Mouse (Mus musculus) forebrain, postnatal 0 days (tissue): ENCODE measurements around the gene Git2. TPM values are rescaled to one million over a fixed set of nuclear protein-coding genes. Genes with fewer than 3 reads are reported as not detected.
A peak's percentile ranks its signal among the peaks of the same experiment; 100 is the strongest.

Source experiments
- ATAC-seq: fragments of 200-750 bp; cut with Nextera tagmentation; 2 replicates; pipeline ENCODE4 v1.8.0; 2017; ENCODE audit warnings: mild to moderate bottlenecking, moderate library complexity
- DNase-seq: peaks from one replicate; pipeline ENCODE4 v3.0.0-alpha.2; 2015
- H3K27ac ChIP-seq: fragments of 300-500 bp; sonication (generic); 2 replicates; pipeline ENCODE4 v1.5.1; 2014; ENCODE audit warnings: low read depth, mild to moderate bottlenecking, antibody characterized with exemption, low read length, moderate library complexity, mixed read lengths
- H3K27me3 ChIP-seq: fragments of 300-500 bp; sonication (generic); 2 replicates; pipeline ENCODE4 v1.6.1; 2014; ENCODE audit warnings: mild to moderate bottlenecking, low read length, mixed read lengths; ENCODE audit not compliant: insufficient read depth
- H3K36me3 ChIP-seq: fragments of 300-500 bp; sonication (generic); 2 replicates; pipeline ENCODE4 v1.6.1; 2014; ENCODE audit warnings: mild to moderate bottlenecking, moderate library complexity; ENCODE audit not compliant: insufficient read depth
- H3K4me1 ChIP-seq: fragments of 300-500 bp; sonication (generic); 2 replicates; pipeline ENCODE4 v1.6.1; 2014; ENCODE audit warnings: antibody characterized with exemption; ENCODE audit not compliant: insufficient read depth
- H3K4me2 ChIP-seq: fragments of 300-500 bp; sonication (generic); 2 replicates; pipeline ENCODE4 v1.6.1; 2014; ENCODE audit warnings: low read depth, mild to moderate bottlenecking, moderate library complexity
- H3K4me3 ChIP-seq: fragments of 300-500 bp; sonication (generic); 2 replicates; pipeline ENCODE4 v1.5.1; 2014; ENCODE audit warnings: low read depth, low read length, mixed read lengths
- H3K9ac ChIP-seq: fragments of 300-500 bp; sonication (generic); 2 replicates; pipeline ENCODE4 v1.6.1; 2014; ENCODE audit warnings: mild to moderate bottlenecking
- H3K9me3 ChIP-seq: fragments of 300-500 bp; sonication (generic); 2 replicates; pipeline ENCODE4 v1.6.1; 2016; ENCODE audit warnings: low read length
- CTCF ChIP-seq: sonication (generic); IDR thresholded peaks from 2 replicates; pipeline ENCODE4 v1.5.1; 2016; ENCODE audit warnings: antibody characterized with exemption, control low read depth, low read depth
- WGBS: fragments of 180-500 bp; shearing (Covaris S2); extraction: QIAGEN DNeasy Blood & Tissue Kit; methylation state at CpG from one replicate; pipeline ENCODE4 v1.1.7; 2014; 5-methylcytosine and 5-hydroxymethylcytosine counted together
- polyA plus RNA-seq: library from polyadenylated mRNA; unstranded; fragments of >200 nt; fragmentation: Nextera tagmentation; extraction: Ambion mirVana; gene quantifications from 2 replicates; pipeline ENCODE4 v1.2.1, GENCODE M21; 2015
- total RNA-seq: library from RNA; depleted of rRNA; stranded (reverse); fragments of >200 nt; gene quantifications from 2 replicates; pipeline ENCODE4 v1.2.3, GENCODE M21; 2014

Git2 gene
- total and polyA plus RNA-seq, 2 experiments from 2014 or later, result 31.1 to 57.6 TPM

DNA sequence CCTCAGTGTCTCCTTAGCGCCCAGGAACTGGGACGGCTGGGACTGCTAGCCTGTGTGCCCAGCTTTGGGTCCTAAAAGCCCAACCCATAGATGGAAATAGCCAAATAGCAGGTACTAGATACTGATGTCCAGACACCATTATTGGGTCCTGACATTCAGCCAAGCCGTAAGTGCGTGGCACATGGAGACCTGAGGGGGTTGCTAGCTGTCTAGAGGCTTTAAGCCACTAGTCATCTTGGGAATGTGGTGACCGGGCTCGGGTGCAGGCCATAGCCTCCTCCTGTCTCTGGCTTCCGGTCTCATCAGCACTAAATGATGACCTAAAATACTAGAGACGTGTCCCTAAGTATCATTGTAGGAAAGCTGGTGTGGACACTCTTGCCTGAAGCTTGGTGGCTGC, 57.4 kb downstream of the Git2 start:
- Histone ChIP-seq H3K27ac (no peak overlapping the region), H3K4me3 (no peak overlapping the region), H3K36me3 (peaks cover 85% of the 10 kb centered on the region), H3K4me1 (no peaks in the 10 kb centered on the region), H3K9me3 (no peaks in the 10 kb centered on the region), H3K9ac (no peak overlapping the region), H3K27me3 (no peaks in the 10 kb centered on the region), H3K4me2 (no peak overlapping the region)
- no peak for TF ChIP-seq CTCF
- ATAC-seq, result no peak
- no peak for DNase-seq
- 91% methylated on average over 8 of the region's 8 CpGs for WGBS

- no peak for ATAC-seq
- Histone ChIP-seq H3K9ac (no peak overlapping the region), H3K27ac (no peak overlapping the region), H3K4me3 (no peak overlapping the region), H3K4me1 (no peaks in the 10 kb centered on the region), H3K36me3 (peaks cover 85% of the 10 kb centered on the region), H3K27me3 (no peaks in the 10 kb centered on the region), H3K4me2 (no peak overlapping the region), H3K9me3 (no peaks in the 10 kb centered on the region)
- 92% methylated on average over 12 of the region's 12 CpGs for WGBS
- no peak for DNase-seq
- no peak for TF ChIP-seq CTCF
These were observed 58.0 kb downstream of the Git2 start for GRCm38 (mm10) chr5:114717292-114717691.

GRCm38 (mm10) chr5:114714551-114714950, 60.8 kb downstream of the Git2 start:
- H3K36me3 ChIP-seq, result peaks cover 84% of the 10 kb centered on the region
- WGBS, result 89% methylated on average over 18 of the region's 18 CpGs
- TF ChIP-seq CTCF, result no peak
- no peaks in the 10 kb centered on the region for H3K4me1 ChIP-seq
- no peak overlapping the region for H3K9ac ChIP-seq
- H3K9me3 ChIP-seq, result no peaks in the 10 kb centered on the region
- DNase-seq (no peak), ATAC-seq (no peak)
- no peaks in the 10 kb centered on the region for H3K27me3 ChIP-seq
- H3K4me2 ChIP-seq, result no peak overlapping the region
- no peak overlapping the region for H3K4me3 ChIP-seq
- no peak overlapping the region for H3K27ac ChIP-seq

- no peak for TF ChIP-seq CTCF
- 93% methylated on average over 21 of the region's 21 CpGs for WGBS
- 0 out of 2 replicates have a peak, but pooled peaks cover 6% of the 10 kb centered on the region for H3K4me1 ChIP-seq
- H3K27me3 ChIP-seq, result no peaks in the 10 kb centered on the region
- peaks cover 38% of the 10 kb centered on the region for H3K36me3 ChIP-seq
- H3K9ac ChIP-seq, result no peak overlapping the region
- H3K9me3 ChIP-seq, result no peaks in the 10 kb centered on the region
- no peak overlapping the region for H3K27ac ChIP-seq
- no peak overlapping the region for H3K4me3 ChIP-seq
- DNase-seq (no peak), ATAC-seq (no peak)
- H3K4me2 ChIP-seq, result no peak overlapping the region
These were observed 66.0 kb downstream of the Git2 start for GRCm38 (mm10) chr5:114709357-114709756.

DNA sequence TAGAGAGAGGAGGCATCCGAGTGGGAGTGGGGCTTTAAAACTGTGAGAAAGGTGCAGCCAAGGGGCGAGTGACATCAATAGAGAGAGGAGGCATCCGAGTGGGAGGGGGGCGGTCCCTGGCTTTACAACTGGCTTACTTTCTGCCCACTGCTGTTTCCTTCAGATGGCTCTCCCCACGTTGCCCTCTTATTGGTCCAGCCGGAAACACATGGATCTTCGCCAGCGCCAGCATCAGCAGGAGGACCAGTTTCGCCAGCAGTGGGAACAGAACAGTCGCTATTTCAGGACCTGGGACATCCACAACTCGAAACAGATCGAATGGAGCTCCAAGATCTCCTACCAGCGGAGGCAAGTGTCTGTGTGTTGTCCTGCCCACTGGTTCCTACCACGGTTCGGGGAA, 66.8 kb downstream of the Git2 start:
- Histone ChIP-seq H3K27ac (no peak overlapping the region), H3K4me3 (peak overlapping the region; percentile 73; the same call in 1 of the 2 replicates), H3K9ac (peak overlapping the region; percentile 54), H3K4me2 (peak overlapping the region; percentile 68), H3K27me3 (no peaks in the 10 kb centered on the region), H3K9me3 (no peaks in the 10 kb centered on the region), H3K36me3 (peaks cover 29% of the 10 kb centered on the region), H3K4me1 (0 out of 2 replicates have a peak, but pooled peaks cover 6% of the 10 kb centered on the region)
- WGBS, result 51% methylated on average over 15 of the region's 15 CpGs
- ATAC-seq, result no peak
- DNase-seq, result no peak
- TF ChIP-seq CTCF, result no peak

- H3K9me3 ChIP-seq, result no peaks in the 10 kb centered on the region
- ATAC-seq (peak; percentile 92), DNase-seq (peak; percentile 95)
- peak within 1 kb of the TSS; percentile 68 for H3K4me2 ChIP-seq
- no peaks in the 10 kb centered on the region for H3K27me3 ChIP-seq
- WGBS, result 4% methylated on average over 48 of the region's 49 CpGs
- 0 out of 2 replicates have a peak, but pooled peaks cover 6% of the 10 kb centered on the region for H3K4me1 ChIP-seq
- no peak within 1 kb of the TSS for H3K27ac ChIP-seq
- peak within 1 kb of the TSS; percentile 73 for H3K4me3 ChIP-seq
- H3K36me3 ChIP-seq, result peaks cover 22% of the 10 kb centered on the region
- H3K9ac ChIP-seq, result peak within 1 kb of the TSS; percentile 54
- TF ChIP-seq CTCF, result peak; percentile 89
These were observed 67.8 kb downstream of the Git2 start, which contains the start of gene Tchp for GRCm38 (mm10) chr5:114707265-114708068. Tchp (plus strand) TSS chr5:114707760.
